Mouse (Mus musculus) E14TG2a.4 (cell line): Measurements from ENCODE around the gene Plac8.

Source experiments
- CTCF ChIP-seq: conservative IDR thresholded peaks from 2 replicates; pipeline ENCODE4 v1.5.1; 2014; ENCODE audit warnings: low read length
- NANOG ChIP-seq: IDR thresholded peaks from 2 replicates; pipeline ENCODE4 v1.6.1; 2014; ENCODE audit warnings: borderline replicate concordance, low read length, mixed read lengths
- POU5F1 ChIP-seq: IDR thresholded peaks from 2 replicates; pipeline ENCODE4 v1.6.1; 2014; ENCODE audit warnings: low read length, borderline replicate concordance

GRCm38 (mm10) chr5:100583066-100583465 is 11.0 kb upstream of the Plac8 start:
- TF ChIP-seq CTCF = no peak
- TF ChIP-seq POU5F1 = no peak
- TF ChIP-seq NANOG = no peak
